Mouse (Mus musculus) heart, adult 2 months (tissue): ENCODE results near the gene Pbx2.

Source experiments
- CTCF ChIP-seq: fragments of 200-600 bp; IDR thresholded peaks from 2 replicates; pipeline ENCODE4 v1.8.1; 2022; ENCODE audit warnings: antibody characterized with exemption, mild to moderate bottlenecking, moderate library complexity
- EP300 ChIP-seq: fragments of 200-500 bp; IDR thresholded peaks from 2 replicates; pipeline ENCODE4 v1.6.1; 2011; ENCODE audit warnings: low read depth, low read length, control low read depth; ENCODE audit not compliant: insufficient read depth
- POLR2A ChIP-seq: fragments of 200-500 bp; IDR thresholded peaks from 2 replicates; pipeline ENCODE4 v1.6.1; 2011; ENCODE audit warnings: mild to moderate bottlenecking, low read depth, low read length, control low read depth; ENCODE audit not compliant: insufficient read depth

GRCm38 (mm10) chr17:34606186-34607039 is 15.3 kb downstream of the Pbx2 start:
- TF ChIP-seq CTCF: no peak
- TF ChIP-seq EP300: no peak
- no peak for TF ChIP-seq POLR2A
